Mouse (Mus musculus) adrenal gland, postnatal 4 days (tissue): Measurements from ENCODE around the gene Cep131. TPM values are rescaled to one million over a fixed set of nuclear protein-coding genes. Genes with fewer than 3 reads are reported as not detected.

Source experiments
- DNase-seq, 2 experiments: peaks; one replicate each; pipeline ENCODE4 v3.0.0; 2021 to 2022; ENCODE audit warnings: low spot score in 2 of 2, mixed read lengths in 2 of 2
- microRNA-seq: library from miRNA; unstranded; fragments of <30 nt; microRNA quantifications from one replicate; pipeline ENCODE4 v1.2.0, GENCODE M21; 2021
- total RNA-seq, 2 experiments: library from RNA; stranded (reverse); gene quantifications; 2 replicates each; pipeline ENCODE4 v1.2.3; 2021

Gene Cep131
- total RNA-seq, 2 experiments from 2014 or later, result 247 to 275 TPM

GRCm38 (mm10) chr11:120028319-120029092 is 58.1 kb downstream of the Cep131 start:
- no peak for DNase-seq

- no peak for DNase-seq
These were observed 59.7 kb downstream of the Cep131 start for GRCm38 (mm10) chr11:120026941-120027340.

DNA sequence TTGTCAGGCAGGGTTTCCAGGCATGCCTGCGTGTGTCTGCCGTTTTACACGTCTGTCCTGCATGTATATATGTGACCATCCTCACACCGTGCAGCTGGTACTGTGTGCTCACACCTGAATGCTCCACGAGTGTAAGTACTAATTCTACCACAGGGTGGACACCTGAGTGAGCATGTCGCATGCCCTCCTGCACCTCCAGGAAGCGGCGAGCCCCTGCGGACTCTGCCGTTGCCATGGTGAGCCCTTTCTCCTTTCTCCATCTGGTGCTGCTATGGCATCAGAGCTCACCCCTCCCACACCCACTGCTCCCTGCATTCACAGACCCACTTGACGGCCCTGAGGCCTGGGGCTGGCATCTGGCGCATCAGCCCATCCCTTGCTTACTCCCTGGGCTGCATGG is 63.8 kb downstream of the Cep131 start:
- DNase-seq, result no peak

DNA sequence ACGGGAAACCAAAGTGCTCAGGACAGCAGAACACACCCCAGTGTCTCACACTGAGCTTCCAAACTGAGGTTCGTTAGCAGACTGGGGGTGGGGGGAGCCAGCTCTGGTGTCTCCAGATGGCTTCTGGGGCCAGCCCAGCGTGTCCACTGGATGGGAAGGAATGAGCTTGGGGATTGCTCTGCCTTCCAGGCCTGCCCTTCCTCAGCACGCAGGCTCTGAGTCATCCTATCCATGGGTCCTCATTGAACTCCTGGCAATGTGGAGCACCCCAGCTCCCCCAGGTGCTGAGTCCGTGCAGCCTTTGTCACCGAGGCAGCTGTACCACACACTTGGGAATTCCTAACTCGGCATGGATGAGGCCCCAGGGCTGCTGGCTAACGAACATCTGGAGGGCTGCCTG is 64.4 kb downstream of the Cep131 start:
- no peak for DNase-seq

DNA sequence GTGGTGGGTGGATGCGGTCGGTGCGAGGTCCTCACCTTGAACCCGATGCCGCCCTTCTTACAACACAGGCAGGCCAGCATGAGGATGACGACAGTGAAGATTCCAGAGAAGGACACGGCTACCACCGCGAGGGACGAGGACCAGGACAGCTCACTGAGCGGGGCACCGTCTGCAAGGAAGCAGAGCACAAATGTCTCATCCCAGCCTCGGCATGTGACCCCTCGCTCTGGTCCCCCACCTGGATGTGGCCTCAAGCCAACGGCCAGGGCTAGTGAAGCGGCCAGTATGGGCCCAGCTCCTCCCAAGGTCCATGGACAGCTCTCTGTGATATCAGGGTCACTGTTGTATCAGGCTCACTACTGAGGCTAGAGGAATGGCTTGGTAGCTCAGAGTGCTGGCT is 65.3 kb downstream of the Cep131 start:
- DNase-seq, result no peak

DNA sequence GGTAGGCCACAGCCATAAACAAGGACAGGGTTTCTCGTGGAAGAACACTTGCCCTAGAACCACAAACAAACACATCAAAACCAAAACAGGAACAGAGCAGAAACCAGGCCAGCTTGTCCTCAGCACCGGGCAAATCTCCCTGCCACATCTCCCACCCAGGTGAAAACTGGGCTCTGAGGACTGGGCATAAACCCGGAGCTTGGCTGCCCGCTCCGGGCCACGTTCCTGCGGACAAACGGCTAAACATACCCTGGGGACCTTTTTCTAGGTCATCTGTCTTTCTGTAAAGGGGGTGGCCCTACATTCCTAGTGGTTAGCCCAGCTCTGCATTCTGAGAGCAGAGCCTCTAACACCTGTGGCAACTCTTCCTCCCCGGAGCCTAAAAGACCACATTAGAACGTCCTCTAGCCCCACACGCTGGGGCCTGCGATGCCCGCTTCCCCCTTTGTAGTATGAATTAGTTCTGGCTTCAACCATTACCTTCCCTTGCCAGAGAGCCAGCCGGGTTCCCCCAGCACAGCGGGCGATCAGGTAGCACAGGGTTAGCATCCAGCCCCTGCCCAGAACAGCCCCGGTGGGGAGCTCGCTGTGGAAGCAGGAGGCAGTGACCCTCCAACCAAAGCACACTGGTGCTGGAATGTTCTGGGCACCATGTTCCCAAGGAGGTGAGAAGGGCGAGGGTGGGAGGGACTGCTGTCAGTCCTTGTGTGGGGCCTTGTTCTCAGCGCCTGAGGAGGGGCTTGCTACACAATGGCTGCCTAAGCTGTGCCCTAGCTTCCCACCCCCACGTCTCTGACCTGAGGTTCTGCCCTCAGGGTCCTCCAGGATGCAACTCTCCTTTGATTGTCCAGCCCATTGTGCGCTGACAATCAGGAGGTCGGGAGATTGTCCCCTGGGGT is 66.8 kb downstream of the Cep131 start:
- DNase-seq, result no peak

- DNase-seq, result no peak
These were observed 69.6 kb downstream of the Cep131 start for GRCm38 (mm10) chr11:120017011-120017410.

DNA sequence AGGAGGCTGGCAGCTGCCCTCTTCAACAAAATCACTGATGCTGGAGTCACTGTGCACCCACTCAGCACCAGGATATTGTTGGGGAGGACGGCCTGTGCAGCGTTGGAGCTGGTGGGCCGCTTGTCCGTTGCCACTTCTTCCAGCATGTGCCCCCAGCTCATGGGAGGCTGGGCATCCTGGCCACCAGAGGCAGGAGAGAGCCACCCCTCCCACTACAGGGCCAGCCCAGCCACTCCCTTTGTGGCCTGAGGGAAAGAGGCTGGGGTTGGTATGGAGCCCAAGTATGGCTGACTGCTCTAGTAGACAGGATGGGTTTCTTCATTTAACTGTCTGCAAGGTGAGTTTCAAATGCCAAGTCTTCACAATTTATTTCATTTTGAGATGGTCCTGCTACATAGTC is 71.9 kb downstream of the Cep131 start:
- DNase-seq, result no peak

Small RNAs within 50 kb of the gene (microRNA-seq; reads per million reads assigned to microRNA genes)
- gene Gm25948 (not detected), gene Mir3065 (not detected), gene Mir338 (not detected)

Other genes with a start within 250 kb of the Cep131 start
- 10 to 100 TPM; 51.4 to 54.3 TPM for gene Chmp6, start 173.4 kb downstream of the Cep131 start, total RNA-seq
- 10 to 100 TPM; 24.1 to 26.5 TPM for gene Baiap2, start 144.1 kb downstream of the Cep131 start, total RNA-seq
- 10 to 100 TPM; 30.1 to 30.9 TPM for gene Aatk, start 39.7 kb downstream of the Cep131 start, total RNA-seq
- gene Tepsin, start 11.9 kb upstream of the Cep131 start, total RNA-seq, result 10 to 100 TPM; 14.8 to 16.9 TPM
- gene Ndufaf8, start 12.1 kb upstream of the Cep131 start, total RNA-seq, result 10 to 100 TPM; 50.2 to 53.5 TPM
- 100 to 1,000 TPM; 132 to 147 TPM for gene Slc38a10, start 64.5 kb upstream of the Cep131 start, total RNA-seq
- gene Bahcc1, start 146.1 kb upstream of the Cep131 start, total RNA-seq, result 10 to 100 TPM; 25.3 to 26.7 TPM